Mouse (Mus musculus) central nervous system, embryonic 18 days (tissue): ENCODE results near the gene Ppp1cc. TPM values are rescaled to one million over a fixed set of nuclear protein-coding genes. Genes with fewer than 3 reads are reported as not detected.

Source experiments
- polyA plus RNA-seq: library from polyadenylated mRNA; depleted of rRNA; stranded (reverse); fragments of >200 nt; gene quantifications from 2 replicates; pipeline ENCODE4 v1.2.3, GENCODE M21; 2012; rRNA removed

Ppp1cc gene
- 285 TPM in 2 replicates for polyA plus RNA-seq

DNA sequence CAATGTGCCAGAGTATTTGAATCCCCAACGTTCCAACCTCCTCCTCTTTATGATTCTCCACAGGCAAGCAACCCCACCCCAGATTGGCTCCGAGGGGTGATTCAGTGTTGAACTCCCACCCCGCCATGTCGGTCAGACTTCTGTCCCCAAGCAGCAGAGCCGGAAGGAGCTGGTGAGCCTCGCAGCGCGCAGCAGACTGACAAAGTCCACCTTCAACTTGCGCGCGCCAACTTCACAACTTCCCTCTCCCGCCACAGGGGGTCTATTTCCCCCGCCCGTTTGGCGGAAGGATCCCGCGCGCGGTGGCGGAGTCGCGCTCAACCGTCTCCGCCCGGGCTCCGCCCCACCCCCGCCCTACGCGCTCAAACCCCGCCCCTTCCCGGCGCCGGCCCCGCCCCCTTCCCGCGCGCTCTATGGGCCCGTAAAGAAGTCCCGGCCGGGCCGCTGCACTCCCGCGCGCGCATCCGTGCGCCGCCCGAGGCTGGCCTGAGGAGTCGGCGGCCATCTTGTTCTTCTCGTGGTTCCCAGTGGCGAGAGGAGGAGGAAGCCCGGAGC lies at the start of gene Ppp1cc:
Ppp1cc (plus strand) TSS at position 452 of the 555 bp plus-strand sequence.

GRCm38 (mm10) chr5:122140723-122141122 lies 17.4 kb upstream of the Ppp1cc start, which contains the start of gene Ccdc63:
Ccdc63 (minus strand) TSS chr5:122140823.

DNA sequence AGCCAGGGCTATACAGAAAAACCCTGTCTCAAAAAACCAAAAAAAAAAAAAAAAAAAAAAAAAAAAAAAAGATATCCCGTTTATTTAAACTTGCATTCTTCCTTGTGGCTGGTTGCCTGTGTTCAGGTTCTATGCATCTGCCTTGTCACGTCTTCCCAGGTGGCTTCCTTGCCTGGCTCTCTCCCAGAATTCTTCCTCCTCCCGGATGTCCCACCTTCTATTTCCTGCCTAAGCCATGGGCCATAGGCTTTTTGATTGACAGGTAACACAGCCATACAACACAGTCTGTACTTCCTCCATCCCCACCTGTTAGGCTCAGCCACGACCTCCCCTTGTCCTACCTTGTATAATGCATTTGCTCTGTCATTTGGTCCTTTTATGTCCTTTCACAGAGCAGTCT lies 48.4 kb downstream of the Ppp1cc start, which contains the start of gene Hvcn1:
Hvcn1 (plus strand) TSS at position 330 of the 400 bp plus-strand sequence.

Other genes with a start within 250 kb of the Ppp1cc start
- 41.4 and 53.9 TPM in 2 replicates for gene Cux2, start 108.2 kb upstream of the Ppp1cc start, polyA plus RNA-seq
- gene Myl2, start 57.3 kb upstream of the Ppp1cc start, polyA plus RNA-seq = 0.71 and 7.8 TPM in 2 replicates
- gene Ccdc63, start 17.5 kb upstream of the Ppp1cc start, polyA plus RNA-seq = 0.16 and 0.21 TPM in 2 replicates
- gene Hvcn1, start 48.5 kb downstream of the Ppp1cc start, polyA plus RNA-seq = 0.98 and 1.3 TPM in 2 replicates
- gene Tctn1, start 106.2 kb downstream of the Ppp1cc start, polyA plus RNA-seq = 33.7 and 34.2 TPM in 2 replicates
- 11.6 and 11.8 TPM in 2 replicates for gene Pptc7, start 126.1 kb downstream of the Ppp1cc start, polyA plus RNA-seq
- gene Rad9b, start 196.0 kb downstream of the Ppp1cc start, polyA plus RNA-seq = 22.9 and 25.0 TPM in 2 replicates
- gene Vps29, start 196.1 kb downstream of the Ppp1cc start, polyA plus RNA-seq = 204 and 220 TPM in 2 replicates
- gene Gpn3, start 213.6 kb downstream of the Ppp1cc start, polyA plus RNA-seq = 47.7 and 49.4 TPM in 2 replicates
- gene Fam216a, start 214.1 kb downstream of the Ppp1cc start, polyA plus RNA-seq = 140 TPM in 2 replicates
- gene Arpc3, start 233.6 kb downstream of the Ppp1cc start, polyA plus RNA-seq = 402 and 404 TPM in 2 replicates